Mouse (Mus musculus) testis, adult 2 months (tissue): ENCODE measurements around the gene Msl1.

Experiments
- CTCF ChIP-seq: fragments of 200-500 bp; IDR thresholded peaks from 2 replicates; pipeline ENCODE4 v1.5.1; 2012; ENCODE audit warnings: low read depth, mild to moderate bottlenecking, inconsistent platforms, low read length, moderate library complexity; ENCODE audit not compliant: control insufficient read depth, insufficient read depth, insufficient replicate concordance
- POLR2A ChIP-seq: fragments of 200-500 bp; IDR thresholded peaks from 2 replicates; pipeline ENCODE4 v1.6.1; 2012; ENCODE audit warnings: low read depth, mild to moderate bottlenecking, inconsistent platforms, low read length, moderate library complexity; ENCODE audit not compliant: control insufficient read depth

DNA sequence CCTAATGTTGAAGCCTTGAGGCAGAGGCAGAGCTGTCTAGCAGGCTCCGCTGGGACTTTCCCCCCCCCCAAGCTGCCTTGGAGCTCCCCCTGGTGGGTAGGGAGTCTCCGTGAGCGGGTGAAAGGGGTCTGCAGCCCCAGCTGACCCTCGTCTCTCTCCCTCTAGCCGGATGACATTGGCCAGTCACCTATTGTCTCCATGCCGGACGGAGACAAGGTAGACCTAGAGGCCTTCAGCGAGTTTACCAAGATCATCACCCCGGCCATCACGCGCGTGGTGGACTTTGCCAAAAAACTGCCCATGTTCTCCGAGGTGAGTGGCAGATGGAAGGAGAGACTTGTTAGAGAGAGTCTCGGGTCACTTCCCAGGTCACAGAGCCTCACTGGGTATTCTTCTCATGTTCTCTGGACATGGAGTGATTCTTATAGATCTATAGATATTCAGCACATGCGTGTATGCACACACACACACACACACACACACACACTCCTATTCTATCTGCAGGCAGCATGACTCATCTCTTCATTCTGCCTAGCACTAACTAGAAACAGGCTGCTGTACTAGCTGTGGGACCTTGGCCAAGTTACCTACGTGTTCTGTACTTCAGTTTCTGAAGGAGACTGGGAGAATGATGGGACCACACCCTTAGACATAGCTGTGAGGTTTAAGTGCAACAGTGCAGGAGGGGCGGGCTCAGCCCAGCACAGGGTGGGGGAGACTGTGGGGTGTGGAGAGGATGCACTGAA lies 32.4 kb upstream of the Msl1 start:
- TF ChIP-seq CTCF (no peak; the same call in 1 of the 2 replicates), POLR2A (no peak)
